Mouse (Mus musculus) brain, embryonic 14.5 days (tissue): ENCODE measurements around the gene Lin7c. TPM values are rescaled to one million over a fixed set of nuclear protein-coding genes. Genes with fewer than 3 reads are reported as not detected.

Experiments used
- DNase-seq: peaks from one replicate; pipeline ENCODE4 v3.0.0-alpha.2; 2011; ENCODE audit warnings: low read depth
- CTCF ChIP-seq: fragments of 200-500 bp; IDR thresholded peaks from 2 replicates; pipeline ENCODE4 v1.5.1; 2012; ENCODE audit warnings: inconsistent platforms, mild to moderate bottlenecking, moderate library complexity, borderline replicate concordance; ENCODE audit not compliant: insufficient read depth, insufficient read length; ENCODE audit errors: extremely low read depth
- POLR2A ChIP-seq: fragments of 200-500 bp; IDR thresholded peaks from 2 replicates; pipeline ENCODE4 v1.6.1; 2012; ENCODE audit warnings: mild to moderate bottlenecking, inconsistent platforms, borderline replicate concordance; ENCODE audit not compliant: poor library complexity, insufficient read depth, insufficient read length, severe bottlenecking; ENCODE audit errors: extremely low read depth
- polyA plus RNA-seq: library from polyadenylated mRNA; depleted of rRNA; stranded (reverse); fragments of >200 nt; gene quantifications from 2 replicates; pipeline ENCODE4 v1.2.3, GENCODE M21; 2012

The Lin7c gene
- polyA plus RNA-seq, 1 experiment = 82.4 TPM

GRCm38 (mm10) chr2:109929256-109929655, 38.6 kb downstream of the Lin7c start:
- TF ChIP-seq CTCF = no peak
- no peak for TF ChIP-seq POLR2A
- DNase-seq = no peak

GRCm38 (mm10) chr2:109930366-109930765, 39.7 kb downstream of the Lin7c start:
- TF ChIP-seq CTCF (no peak), POLR2A (no peak)
- no peak for DNase-seq

GRCm38 (mm10) chr2:109930771-109931170, 40.1 kb downstream of the Lin7c start:
- no peak for DNase-seq
- TF ChIP-seq CTCF (peak; percentile 10; the same call in 1 of the 2 replicates), POLR2A (no peak)

GRCm38 (mm10) chr2:109931978-109932780, 41.5 kb downstream of the Lin7c start:
- no peak for DNase-seq
- TF ChIP-seq CTCF = no peak
- TF ChIP-seq POLR2A = no peak

- TF ChIP-seq POLR2A = no peak
- no peak for TF ChIP-seq CTCF
- no peak for DNase-seq
These were observed 42.5 kb downstream of the Lin7c start for GRCm38 (mm10) chr2:109933151-109933550.

GRCm38 (mm10) chr2:109934086-109934485, 43.4 kb downstream of the Lin7c start:
- DNase-seq = no peak
- TF ChIP-seq POLR2A (no peak), CTCF (no peak)

- TF ChIP-seq POLR2A (no peak), CTCF (no peak)
- no peak for DNase-seq
These were observed 44.5 kb downstream of the Lin7c start for GRCm38 (mm10) chr2:109935194-109935593.

- no peak for TF ChIP-seq CTCF
- no peak for TF ChIP-seq POLR2A
- DNase-seq = no peak
These were observed 45.2 kb downstream of the Lin7c start for GRCm38 (mm10) chr2:109935754-109936409.

GRCm38 (mm10) chr2:109936410-109936755, 45.7 kb downstream of the Lin7c start:
- TF ChIP-seq POLR2A (no peak), CTCF (no peak)
- no peak for DNase-seq

- peak; percentile 86 for DNase-seq
- TF ChIP-seq POLR2A = no peak
- no peak for TF ChIP-seq CTCF
These were observed 51.4 kb downstream of the Lin7c start for GRCm38 (mm10) chr2:109941973-109942444.

- no peak for TF ChIP-seq CTCF
- peak; percentile 93 for DNase-seq
These were observed 52.3 kb downstream of the Lin7c start for GRCm38 (mm10) chr2:109942810-109943570.

- TF ChIP-seq CTCF = no peak
- TF ChIP-seq POLR2A = no peak
- no peak for DNase-seq
These were observed 54.3 kb downstream of the Lin7c start for GRCm38 (mm10) chr2:109944995-109945394.

GRCm38 (mm10) chr2:109945532-109945931, 54.9 kb downstream of the Lin7c start:
- TF ChIP-seq POLR2A (no peak), CTCF (no peak)
- DNase-seq = no peak

GRCm38 (mm10) chr2:109946426-109946825, 55.8 kb downstream of the Lin7c start:
- TF ChIP-seq POLR2A = no peak
- TF ChIP-seq CTCF = no peak
- DNase-seq = no peak

GRCm38 (mm10) chr2:109949519-109949918, 58.9 kb downstream of the Lin7c start:
- no peak for DNase-seq
- TF ChIP-seq POLR2A (no peak), CTCF (no peak)
